Mouse (Mus musculus) gastrocnemius, adult 8-10 months (tissue): ENCODE data around the gene Nol9. TPM values are rescaled to one million over a fixed set of nuclear protein-coding genes. Genes with fewer than 3 reads are reported as not detected.

Experiments used
- DNase-seq, 2 experiments: peaks; one replicate each; pipeline ENCODE4 v3.0.0; 2022; ENCODE audit warnings: low spot score in 2 of 2
- total RNA-seq, 4 experiments: library from RNA; stranded (reverse); gene quantifications; 2 replicates each; pipeline ENCODE4 v1.2.4; 2022

Gene Nol9
- 10 to 100 TPM in 2 of 4 experiments, 1 to 10 TPM in 2; 9.4 to 13.2 (median 10.0) TPM for total RNA-seq

GRCm38 (mm10) chr4:152038985-152039830 is at the start of gene Nol9:
Gene Nol9, plus strand, starts transcription at chr4:152039321.
- peak; percentile 86 to 89 for DNase-seq

GRCm38 (mm10) chr4:151992091-151992490 is 47.0 kb upstream of the Nol9 start:
- DNase-seq = no peak

- no peak for DNase-seq
These were observed 46.1 kb upstream of the Nol9 start for GRCm38 (mm10) chr4:151993035-151993434.

GRCm38 (mm10) chr4:151994228-151995171 is 44.6 kb upstream of the Nol9 start:
- no peak for DNase-seq

GRCm38 (mm10) chr4:151995371-151996172 is 43.5 kb upstream of the Nol9 start:
- DNase-seq = no peak

GRCm38 (mm10) chr4:151996173-151996950 is 42.8 kb upstream of the Nol9 start, which contains the start of gene Phf13:
Gene Phf13, minus strand, starts transcription at chr4:151996258.
- DNase-seq = peak; percentile 98 to 99

- DNase-seq = no peak
These were observed 42.2 kb upstream of the Nol9 start for GRCm38 (mm10) chr4:151996951-151997222.

- DNase-seq = no peak
These were observed 41.4 kb upstream of the Nol9 start for GRCm38 (mm10) chr4:151997701-151998100.

- no peak for DNase-seq
These were observed 39.6 kb upstream of the Nol9 start for GRCm38 (mm10) chr4:151999481-151999880.

- DNase-seq = no peak
These were observed 38.2 kb upstream of the Nol9 start for GRCm38 (mm10) chr4:152000906-152001305.

GRCm38 (mm10) chr4:152001335-152001734 is 37.8 kb upstream of the Nol9 start:
- no peak for DNase-seq

- no peak for DNase-seq
These were observed 37.1 kb upstream of the Nol9 start for GRCm38 (mm10) chr4:152002063-152002462.

- DNase-seq = no peak
These were observed 33.0 kb upstream of the Nol9 start for GRCm38 (mm10) chr4:152006137-152006536.

- no peak for DNase-seq
These were observed 32.3 kb upstream of the Nol9 start for GRCm38 (mm10) chr4:152006812-152007211.

- no peak for DNase-seq
These were observed 31.5 kb upstream of the Nol9 start for GRCm38 (mm10) chr4:152007481-152008147.

- DNase-seq = no peak
These were observed 31.0 kb upstream of the Nol9 start for GRCm38 (mm10) chr4:152008148-152008500.

GRCm38 (mm10) chr4:152008622-152009075 is 30.5 kb upstream of the Nol9 start, which contains the start of gene Klhl21:
Gene Klhl21, plus strand, starts transcription at chr4:152008803.
- DNase-seq = peak; percentile 95 to 96

GRCm38 (mm10) chr4:152009076-152010051 is 29.8 kb upstream of the Nol9 start:
- DNase-seq = peak; percentile 63 to 84
